Mouse (Mus musculus): ENCODE data around the gene Fam118a.

DNA sequence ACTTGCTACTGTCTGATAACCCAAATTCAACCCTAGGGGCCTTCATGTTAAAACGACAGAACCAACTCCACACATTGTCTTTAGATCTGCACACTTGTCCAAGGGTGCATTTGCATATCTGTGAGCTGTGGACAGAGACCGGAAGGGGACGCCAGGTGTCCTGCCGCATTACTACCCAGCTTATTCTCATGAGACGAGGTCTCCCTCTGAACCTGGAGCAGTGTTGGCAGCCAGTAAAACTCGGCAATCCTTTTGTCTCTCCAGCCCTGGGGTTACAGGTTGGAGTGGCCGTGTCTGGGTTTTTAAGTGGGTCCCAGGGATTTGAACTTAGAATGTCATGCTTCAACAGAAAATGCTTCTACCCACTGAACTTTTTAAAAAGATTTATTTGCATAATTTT is 28.8 kb upstream of the Fam118a start:
- TF ChIP-seq CTCF (IDR thresholded peaks at IDR 0.05; ENCODE audit: control insufficient read depth, insufficient read depth, insufficient replicate concordance, low read depth, low read length): no peak
- no peak for TF ChIP-seq POLR2A (IDR thresholded peaks at IDR 0.05; ENCODE audit: control insufficient read depth, low read depth, low read length)

Data from testis, adult 2 months (tissue).